Mouse (Mus musculus) layer of hippocampus, adult 2 months (tissue): ENCODE results near the gene Txnip. TPM values are rescaled to one million over a fixed set of nuclear protein-coding genes. Genes with fewer than 3 reads are reported as not detected.

Source experiments
- DNase-seq, 2 experiments: peaks; one replicate each; pipeline ENCODE4 v3.0.0; 2022; ENCODE audit warnings: low spot score in 2 of 2
- H3K27ac ChIP-seq: fragments of 200-600 bp; 2 replicates; pipeline ENCODE4 v1.8.1; 2022
- H3K4me3 ChIP-seq: fragments of 200-600 bp; 2 replicates; pipeline ENCODE4 v1.8.1; 2022; ENCODE audit warnings: mild to moderate bottlenecking
- CTCF ChIP-seq: fragments of 200-600 bp; conservative IDR thresholded peaks from 2 replicates; pipeline ENCODE4 v1.8.1; 2022; ENCODE audit warnings: antibody characterized with exemption, mild to moderate bottlenecking, moderate library complexity
- total RNA-seq, 2 experiments: library from RNA; stranded (reverse); gene quantifications; 2 replicates each; pipeline ENCODE4 v1.2.3; 2021

Txnip gene
- total RNA-seq, 2 experiments from 2014 or later, result 22.6 to 36.4 TPM

GRCm38 (mm10) chr3:96576005-96576658, 18.4 kb downstream of the Txnip start:
- no peak for DNase-seq
- Histone ChIP-seq H3K4me3 (peak overlapping the region; percentile 33), H3K27ac (peak overlapping the region; percentile 82)
- TF ChIP-seq CTCF, result no peak

GRCm38 (mm10) chr3:96576690-96577541, 19.2 kb downstream of the Txnip start, which contains the start of gene Gm16253:
TSS of gene Gm16253 (plus strand) at chr3:96576984.
- peak; percentile 76 to 87 for DNase-seq
- Histone ChIP-seq H3K4me3 (peak within 1 kb of the TSS; percentile 33), H3K27ac (peak within 1 kb of the TSS; percentile 82)
- 0 out of 2 replicates have a peak, but pooled peaks have one; percentile 16 for TF ChIP-seq CTCF

- no peak for DNase-seq
- peak overlapping the region; percentile 82; the same call in 1 of the 2 replicates for H3K27ac ChIP-seq
Observed at GRCm38 (mm10) chr3:96577566-96577965, 19.8 kb downstream of the Txnip start.

GRCm38 (mm10) chr3:96578561-96579238, 20.9 kb downstream of the Txnip start:
- Histone ChIP-seq H3K27ac (no peak overlapping the region; the same call in 1 of the 2 replicates), H3K4me3 (no peak overlapping the region)
- TF ChIP-seq CTCF, result no peak
- DNase-seq, result no peak

More at GRCm38 (mm10) chr3:96577566-96577965, 19.8 kb downstream of the Txnip start:
- no peak overlapping the region for H3K4me3 ChIP-seq
- TF ChIP-seq CTCF, result no peak

GRCm38 (mm10) chr3:96579239-96579750, 21.5 kb downstream of the Txnip start:
- no peak for DNase-seq
- Histone ChIP-seq H3K4me3 (no peak overlapping the region), H3K27ac (peak overlapping the region; percentile 72)
- TF ChIP-seq CTCF, result no peak

GRCm38 (mm10) chr3:96579885-96580454, 22.2 kb downstream of the Txnip start:
- Histone ChIP-seq H3K4me3 (peak overlapping the region; percentile 48), H3K27ac (peak overlapping the region; percentile 72)
- TF ChIP-seq CTCF, result peak; percentile 100
- DNase-seq, result peak; percentile 91 to 93

GRCm38 (mm10) chr3:96581141-96581540, 23.4 kb downstream of the Txnip start:
- Histone ChIP-seq H3K27ac (no peak overlapping the region), H3K4me3 (no peak overlapping the region)

GRCm38 (mm10) chr3:96581771-96582515, 24.2 kb downstream of the Txnip start:
- peak in 1 of 2 experiments; percentile 9 for DNase-seq

More at GRCm38 (mm10) chr3:96581141-96581540, 23.4 kb downstream of the Txnip start:
- no peak for DNase-seq
- no peak for TF ChIP-seq CTCF

GRCm38 (mm10) chr3:96583386-96583785, 25.6 kb downstream of the Txnip start:
- H3K4me3 ChIP-seq, result no peak overlapping the region
- H3K27ac ChIP-seq, result no peak overlapping the region
- no peak for TF ChIP-seq CTCF
- DNase-seq, result no peak

More at GRCm38 (mm10) chr3:96581771-96582515, 24.2 kb downstream of the Txnip start:
- Histone ChIP-seq H3K4me3 (no peak overlapping the region), H3K27ac (no peak overlapping the region)
- TF ChIP-seq CTCF, result no peak

GRCm38 (mm10) chr3:96590657-96591056, 32.9 kb downstream of the Txnip start:
- H3K27ac ChIP-seq, result no peak overlapping the region
- TF ChIP-seq CTCF, result 0 out of 2 replicates have a peak, but pooled peaks have one; percentile 3
- DNase-seq, result no peak
- H3K4me3 ChIP-seq, result no peak overlapping the region

GRCm38 (mm10) chr3:96593374-96593773, 35.6 kb downstream of the Txnip start:
- TF ChIP-seq CTCF, result no peak
- peak overlapping the region; percentile 96 for H3K27ac ChIP-seq
- peak overlapping the region; percentile 86 for H3K4me3 ChIP-seq
- no peak for DNase-seq
